ENCODE assay signal across 17 mouse cellular contexts in genomic region chr6:124477221-124477655, GRCm38 (mm10). TPM values are rescaled to one million over a fixed set of nuclear protein-coding genes. Genes with fewer than 3 reads are reported as not detected.
DNase-seq lines count a peak whose midpoint lies in the region; ATAC-seq and TF ChIP-seq lines count a peak whose summit lies in the region.
"Had no signal": no experiment of that assay in that cellular context is flagged by ENCODE, and none has a peak within 500 bp of the region (broad histone marks: within the 10 kb centered on the region; RNA-seq: fewer than 3 reads in every experiment).

No protein-coding gene starts in this region.

- peak overlapping the region; percentile 57 for H3K4me2 ChIP-seq in CH12.LX (ENCODE audit: insufficient read depth, low read depth, poor library complexity, severe bottlenecking)

- no peak for TF ChIP-seq RAD21 in CH12.LX (IDR thresholded peaks at IDR 0.05; ENCODE audit: low read depth, low read length)

- 25% methylated on average over 5 of the region's 5 CpGs for WGBS in macrophage (ENCODE audit: missing documents)

- H3K36me3 ChIP-seq in CH12.LX (replicated peaks in 1 of 2; ENCODE audit: control insufficient read depth in 1 of 2, insufficient read depth in 1 of 2, low read length in 1 of 2) = no peaks in the 10 kb centered on the region
- no peaks in the 10 kb centered on the region for H3K36me3 ChIP-seq in macrophage (ENCODE audit: inconsistent target)
- H3K36me3 ChIP-seq: heart, embryonic 12.5 days; lung, embryonic 15.5 days; midbrain, embryonic 10.5 days had no signal

- intact Hi-C loops in heart, postnatal 10 days (cut with DNase I) = no loop called here

- ATAC-seq in common myeloid progenitor, adult 5-6 weeks (replicated peaks; ENCODE audit: low read depth, poor library complexity, severe bottlenecking) = peak; percentile 6; the same call in 1 of the 2 replicates
- ATAC-seq: forebrain, postnatal 0 days had no signal

- no peak for TF ChIP-seq CTCF in CH12.LX (conservative IDR thresholded peaks at IDR 0.05 in 1 of 2, IDR thresholded peaks at IDR 0.05 in 1 of 2; ENCODE audit: low read depth in 2 of 2, low read length in 2 of 2)

- H3K79me2 ChIP-seq in CH12.LX (replicated peaks; ENCODE audit: control insufficient read depth, extremely low read depth, insufficient read depth, poor library complexity, severe bottlenecking) = peaks cover 4% of the 10 kb centered on the region; the same call in 1 of the 2 replicates
- H3K79me2 ChIP-seq in macrophage (ENCODE audit: inconsistent target) = no peaks in the 10 kb centered on the region

- TF ChIP-seq POLR2A in CH12.LX (IDR thresholded peaks at IDR 0.05; ENCODE audit: low read depth, low read length) = peak; percentile 60

- dilution Hi-C loops in CH12.LX (cut with MboI; ENCODE audit: extremely low pct_ligation_motif_present, extremely low pct_unique_long_range_greater_than_20kb, low sequenced_read_pairs) = no loop called here

- peaks cover 23% of the 10 kb centered on the region for H3K27me3 ChIP-seq in CH12.LX (replicated peaks)
- H3K27me3 ChIP-seq: heart, embryonic 12.5 days; lung, embryonic 15.5 days had no signal

- H3K4me3 ChIP-seq in CH12.LX (replicated peaks in 1 of 3; ENCODE audit: low read depth in 2 of 3, low read length in 2 of 3, poor library complexity in 1 of 3) (peak overlapping the region in 2 of 3 experiments; percentile 37 to 45), macrophage (ENCODE audit: inconsistent target) (no peak overlapping the region)
- H3K4me3 ChIP-seq: heart, embryonic 12.5 days; lung, embryonic 15.5 days; midbrain, embryonic 10.5 days had no signal

- H3K27ac ChIP-seq in CH12.LX (ENCODE audit: insufficient read depth, low read depth) (peak overlapping the region; percentile 78), macrophage (peak overlapping the region; percentile 65)
- H3K27ac ChIP-seq: lung, embryonic 15.5 days; midbrain, embryonic 10.5 days had no signal

- no peaks in the 10 kb centered on the region for H3K9me3 ChIP-seq in CH12.LX (replicated peaks; ENCODE audit: low read length)
- H3K9me3 ChIP-seq: heart, embryonic 12.5 days; lung, embryonic 15.5 days; midbrain, embryonic 10.5 days had no signal

- no peak for TF ChIP-seq EP300 in CH12.LX (IDR thresholded peaks at IDR 0.05; ENCODE audit: low read length)

- DNase-seq in heart, adult 11 months = peak; percentile 91
- DNase-seq in heart, postnatal 10 days = no peak
- peak; percentile 72 for DNase-seq in CH12.LX (ENCODE audit: extremely low read depth)
- no peak for DNase-seq in c-Kit-positive CD71-positive TER-119-positive erythroid progenitor cells, embryonic 14.5 days (ENCODE audit: low spot score)
- DNase-seq in yolk sac, embryonic 10.5 days (ENCODE audit: low spot score) = no peak
- DNase-seq in spleen, adult 18-20 months = no peak
- DNase-seq: adrenal gland, postnatal 36 days; cerebellum, adult 11 months; forebrain, postnatal 0 days; gastrocnemius, postnatal 14 days; kidney, adult 11 months; kidney, postnatal 36 days had no signal

- peak overlapping the region; percentile 67 for H3K9ac ChIP-seq in CH12.LX (ENCODE audit: insufficient read depth, low read depth)
- H3K9ac ChIP-seq: forebrain, postnatal 0 days; heart, embryonic 12.5 days; lung, embryonic 15.5 days had no signal

- H3K4me1 ChIP-seq in CH12.LX (ENCODE audit: control insufficient read depth in 1 of 2, insufficient read depth in 2 of 2) = peaks cover 17 to 56% of the 10 kb centered on the region in 2 experiments

- in situ Hi-C loops in CH12.LX (cut with MboI; ENCODE audit: low pct_ligation_motif_present, low pct_unique_long_range_greater_than_20kb, low sequenced_read_pairs) = loop anchor here (10.0 kb wide), 1 partner anchor 68 kb away; the partner anchor contains the start of gene C1s1

TF ChIP-seq in CH12.LX, 34 proteins besides CTCF, POLR2A, EP300 and RAD21 (continues in another document):
- peak; percentile 71; the same call in 1 of the 2 replicates for TF ChIP-seq MAX (IDR thresholded peaks at IDR 0.05; ENCODE audit: low read length)
- peak; percentile 83 for TF ChIP-seq TBP (conservative IDR thresholded peaks at IDR 0.05; ENCODE audit: low read depth, low read length)
- 0 out of 2 replicates have a peak, but pooled peaks have one; percentile 20 for TF ChIP-seq KAT2A (IDR thresholded peaks at IDR 0.05; ENCODE audit: insufficient replicate concordance, low read length)
- no peak for TF ChIP-seq JUND (conservative IDR thresholded peaks at IDR 0.05; ENCODE audit: low read depth, low read length)
- TF ChIP-seq SMC3 (IDR thresholded peaks at IDR 0.05; ENCODE audit: low read depth, low read length) = no peak
- TF ChIP-seq RCOR1 (conservative IDR thresholded peaks at IDR 0.05; ENCODE audit: low read depth, low read length) = 0 out of 2 replicates have a peak, but pooled peaks have one; percentile 37
- TF ChIP-seq E2F4 (IDR thresholded peaks at IDR 0.05; ENCODE audit: insufficient replicate concordance, low read depth, low read length) = no peak
- TF ChIP-seq ETS1 (conservative IDR thresholded peaks at IDR 0.05; ENCODE audit: low read depth, low read length) = no peak
- no peak; the same call in 1 of the 2 replicates for TF ChIP-seq ZNF384 (IDR thresholded peaks at IDR 0.05; ENCODE audit: low read depth, low read length)
- TF ChIP-seq MAFK (IDR thresholded peaks at IDR 0.05; ENCODE audit: insufficient replicate concordance, low read length) = no peak
- TF ChIP-seq USF1 (IDR thresholded peaks at IDR 0.05; ENCODE audit: low read depth, low read length) = no peak
- peak; percentile 63; the same call in 1 of the 2 replicates for TF ChIP-seq IRF4 (IDR thresholded peaks at IDR 0.05; ENCODE audit: low read depth, low read length)
- TF ChIP-seq ZMIZ1 (IDR thresholded peaks at IDR 0.05; ENCODE audit: low read depth, low read length) = peak; percentile 51; the same call in 1 of the 2 replicates
- TF ChIP-seq CHD1 (IDR thresholded peaks at IDR 0.05; ENCODE audit: low read depth, low read length) = peak; percentile 29; the same call in 1 of the 2 replicates
- no peak for TF ChIP-seq MAZ (IDR thresholded peaks at IDR 0.05; ENCODE audit: low read depth, low read length)
- TF ChIP-seq GABPA (IDR thresholded peaks at IDR 0.05; ENCODE audit: insufficient replicate concordance, low read depth, low read length) = no peak
- no peak for TF ChIP-seq UBTF (IDR thresholded peaks at IDR 0.05; ENCODE audit: low read depth, low read length)
- peak; percentile 6; the same call in 1 of the 2 replicates for TF ChIP-seq CHD2 (IDR thresholded peaks at IDR 0.05; ENCODE audit: low read length)
- no peak; the same call in 1 of the 2 replicates for TF ChIP-seq BHLHE40 (IDR thresholded peaks at IDR 0.05; ENCODE audit: low read depth, low read length)
- no peak for TF ChIP-seq HCFC1 (IDR thresholded peaks at IDR 0.05; ENCODE audit: low read depth, low read length)
- TF ChIP-seq ZKSCAN1 (IDR thresholded peaks at IDR 0.05; ENCODE audit: borderline replicate concordance, low read depth, low read length) = no peak
- TF ChIP-seq ZC3H11A (IDR thresholded peaks at IDR 0.05; ENCODE audit: low read depth, low read length) = no peak
- TF ChIP-seq MYC (IDR thresholded peaks at IDR 0.05; ENCODE audit: low read depth, low read length) = peak; percentile 70
- no peak for TF ChIP-seq USF2 (conservative IDR thresholded peaks at IDR 0.05; ENCODE audit: low read depth, low read length)
- TF ChIP-seq ELF1 (IDR thresholded peaks at IDR 0.05; ENCODE audit: low read depth, low read length) = no peak
- TF ChIP-seq MEF2A (IDR thresholded peaks at IDR 0.05; ENCODE audit: borderline replicate concordance, low read depth, low read length) = no peak
- TF ChIP-seq PAX5 (IDR thresholded peaks at IDR 0.05; ENCODE audit: low read length) = no peak
- TF ChIP-seq MXI1 (IDR thresholded peaks at IDR 0.05; ENCODE audit: low read depth, low read length) = no peak
- no peak; the same call in 1 of the 2 replicates for TF ChIP-seq POLR2AphosphoS2 (IDR thresholded peaks at IDR 0.05; ENCODE audit: low read depth, low read length)

RNA-seq across cellular contexts. Expression of gene Clstn3, which starts 12.6 kb away (rescaled TPM):
- 10 to 100 TPM in 1 of 2 experiments, 1 to 10 TPM in 1; 2.0 to 11.3 TPM for total RNA-seq in heart, postnatal 10 days (2021)
- total RNA-seq in CH12.LX (2012; rRNA removed) = 17.2 and 17.7 TPM in 2 replicates
- total RNA-seq in CH12.LX (2014; rRNA removed) = 20.4 and 21.4 TPM in 2 replicates
- polyA plus RNA-seq in CH12.LX (2012; ENCODE audit: insufficient read length, low read depth) = 126 and 130 TPM in 2 replicates
- 12.5 and 15.8 TPM in 2 replicates for total RNA-seq in common myeloid progenitor, adult 5-6 weeks (2017)
- total RNA-seq in macrophage (2018; cell fraction: chromatin; rRNA removed) = not detected
- under 1 TPM in 19 of 26 experiments, not detected in 7; 0.05 to 0.60 (median 0.26) TPM for total RNA-seq in macrophage (2018; cell fraction: cytosol; rRNA removed)
- total RNA-seq in macrophage (2018; cell fraction: nucleus; rRNA removed) = under 1 TPM in 1 of 26 experiments, not detected in 25; 0.21 TPM
- 0.08 to 0.34 TPM in 2 of 3 replicates, not detected in the other for polyA plus RNA-seq in macrophage (2018)

RNA-seq across cellular contexts. Expression of gene C1rl, which starts 15.7 kb away (rescaled TPM):
- 1 to 10 TPM in 1 of 2 experiments, under 1 TPM in 1; 0.84 to 1.1 TPM for total RNA-seq in heart, postnatal 10 days (2021)
- total RNA-seq in CH12.LX (2012; rRNA removed) (0.38 and 0.59 TPM in 2 replicates), CH12.LX (2014; rRNA removed) (1.0 and 1.2 TPM in 2 replicates)
- polyA plus RNA-seq in CH12.LX (2012; ENCODE audit: insufficient read length, low read depth) (2.1 and 2.4 TPM in 2 replicates), macrophage (2018) (2.9 to 4.9 TPM (median 3.0 TPM) in 3 replicates)
- 1.9 and 2.7 TPM in 2 replicates for total RNA-seq in common myeloid progenitor, adult 5-6 weeks (2017)
- 1 to 10 TPM in 16 of 26 experiments, under 1 TPM in 9, not detected in 1; 0.21 to 6.1 (median 1.7) TPM for total RNA-seq in macrophage (2018; cell fraction: chromatin; rRNA removed)
- total RNA-seq in macrophage (2018; cell fraction: cytosol; rRNA removed) = 10 to 100 TPM in 7 of 26 experiments, 1 to 10 TPM in 19; 2.2 to 14.2 (median 5.8) TPM
- total RNA-seq in macrophage (2018; cell fraction: nucleus; rRNA removed) = 10 to 100 TPM in 6 of 26 experiments, 1 to 10 TPM in 19, under 1 TPM in 1; 0.99 to 15.8 (median 4.8) TPM

RNA-seq across cellular contexts. Expression of gene C1ra, which starts 35.0 kb away (rescaled TPM):
- total RNA-seq in heart, postnatal 10 days (2021) = 1 to 10 TPM; 6.9 to 8.8 TPM
- 8.4 and 9.9 TPM in 2 replicates for total RNA-seq in CH12.LX (2012; rRNA removed)
- total RNA-seq in CH12.LX (2014; rRNA removed) = 19.8 and 20.1 TPM in 2 replicates
- 21.9 TPM in 2 replicates for polyA plus RNA-seq in CH12.LX (2012; ENCODE audit: insufficient read length, low read depth)
- 1.7 and 3.9 TPM in 2 replicates for total RNA-seq in common myeloid progenitor, adult 5-6 weeks (2017)
- total RNA-seq in macrophage (2018; cell fraction: chromatin; rRNA removed) = 10 to 100 TPM in 1 of 26 experiments, 1 to 10 TPM in 19, under 1 TPM in 4, not detected in 2; 0.46 to 16.2 (median 1.4) TPM
- 10 to 100 TPM in 6 of 26 experiments, 1 to 10 TPM in 20; 2.2 to 12.5 (median 5.3) TPM for total RNA-seq in macrophage (2018; cell fraction: cytosol; rRNA removed)
- 10 to 100 TPM in 13 of 26 experiments, 1 to 10 TPM in 13; 2.2 to 20.5 (median 9.9) TPM for total RNA-seq in macrophage (2018; cell fraction: nucleus; rRNA removed)
- polyA plus RNA-seq in macrophage (2018) = 3.5 to 6.5 TPM (median 4.8 TPM) in 3 replicates

Comparison
In these comparisons a context has a peak if more than half of its experiments do, and no peak if none do; other contexts are left out.
1. DNase-seq: peak in heart, adult 11 months (single experiment) and CH12.LX (single experiment); none in heart, postnatal 10 days (0 of 2), c-Kit-positive CD71-positive TER-119-positive erythroid progenitor cells, embryonic 14.5 days (single experiment), yolk sac, embryonic 10.5 days (single experiment) and spleen, adult 18-20 months (0 of 2).